Comparison of ENCODE assay signal across 20 mouse cellular contexts in the genomic region with DNA sequence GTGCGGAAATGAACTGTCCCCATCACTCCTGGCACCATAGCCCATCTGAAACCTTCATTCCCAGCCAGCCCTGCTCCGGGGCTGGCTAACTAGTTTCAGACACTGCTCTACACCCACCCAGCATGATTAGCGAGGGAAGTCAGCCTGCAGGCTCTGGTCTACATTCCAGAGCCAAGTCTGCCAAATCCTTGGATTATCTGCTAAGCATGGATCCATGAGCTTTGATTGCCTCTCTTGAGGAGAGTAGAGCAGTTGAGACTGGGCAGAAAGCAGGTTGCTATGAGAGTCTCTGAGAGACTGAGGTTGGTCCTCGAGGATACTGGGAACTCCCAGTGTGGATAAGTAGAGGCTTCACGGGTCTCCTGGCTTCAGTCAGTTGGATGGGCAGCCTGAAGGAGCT. TPM values are rescaled to one million over a fixed set of nuclear protein-coding genes. Genes with fewer than 3 reads are reported as not detected.
"Had no signal": no experiment of that assay in that cellular context is flagged by ENCODE, and none has a peak within 500 bp of the region (broad histone marks: within the 10 kb centered on the region; RNA-seq: fewer than 3 reads in every experiment).

No protein-coding gene starts in this region.

- H3K4me2 ChIP-seq: limb, embryonic 15.5 days; liver, embryonic 11.5 days; lung, embryonic 14.5 days; midbrain, embryonic 15.5 days; neural tube, embryonic 12.5 days; neural tube, embryonic 15.5 days had no signal

- H3K27me3 ChIP-seq: limb, embryonic 15.5 days; megakaryocyte, embryonic 14.5 days; midbrain, embryonic 15.5 days; neural tube, embryonic 12.5 days; neural tube, embryonic 15.5 days had no signal

- H3K4me3 ChIP-seq: limb, embryonic 15.5 days; midbrain, embryonic 10.5 days; midbrain, embryonic 15.5 days; neural tube, embryonic 12.5 days; neural tube, embryonic 15.5 days had no signal

- DNase-seq: kidney, adult 2 months; kidney, postnatal 25 days; left cerebral cortex, postnatal 4 days; liver, postnatal 0 days; lung, embryonic 14.5 days; thymus, adult 2 months; thymus, postnatal 14 days; thymus, postnatal 4 days had no signal

- H3K9ac ChIP-seq: limb, embryonic 15.5 days; liver, embryonic 14.5 days; liver, postnatal 0 days; lung, embryonic 14.5 days; midbrain, embryonic 15.5 days; neural tube, embryonic 12.5 days; neural tube, embryonic 15.5 days had no signal

- H3K27ac ChIP-seq: kidney, postnatal 0 days; limb, embryonic 15.5 days; liver, embryonic 14.5 days; macrophage; midbrain, embryonic 10.5 days; midbrain, embryonic 15.5 days; neural tube, embryonic 12.5 days; neural tube, embryonic 15.5 days had no signal

- ATAC-seq: intestine, postnatal 0 days; liver, postnatal 0 days; lung, postnatal 0 days; midbrain, embryonic 15.5 days had no signal

- H3K36me3 ChIP-seq: midbrain, embryonic 10.5 days; midbrain, embryonic 15.5 days; neural tube, embryonic 12.5 days; neural tube, embryonic 15.5 days had no signal

- H3K4me1 ChIP-seq: megakaryocyte, embryonic 14.5 days; midbrain, embryonic 10.5 days; midbrain, embryonic 15.5 days; neural tube, embryonic 12.5 days; neural tube, embryonic 15.5 days had no signal

- H3K9me3 ChIP-seq: limb, embryonic 15.5 days; midbrain, embryonic 10.5 days; midbrain, embryonic 15.5 days; neural tube, embryonic 12.5 days; neural tube, embryonic 15.5 days had no signal

RNA-seq across cellular contexts. Expression of gene Ngf, which starts 51.3 kb away (rescaled TPM):
- polyA plus RNA-seq: liver, embryonic 11.5 days; macrophage had no signal
